Mouse (Mus musculus) hindlimb bud, embryonic 11.5 days (tissue): ENCODE data around the gene Eif2b3.

ENCODE experiments used
- DNase-seq: peaks from one replicate; pipeline ENCODE4 v3.0.0-alpha.2; 2012; ENCODE audit warnings: low read depth, low spot score; ENCODE audit errors: extremely low spot score

Gene Eif2b3

DNA sequence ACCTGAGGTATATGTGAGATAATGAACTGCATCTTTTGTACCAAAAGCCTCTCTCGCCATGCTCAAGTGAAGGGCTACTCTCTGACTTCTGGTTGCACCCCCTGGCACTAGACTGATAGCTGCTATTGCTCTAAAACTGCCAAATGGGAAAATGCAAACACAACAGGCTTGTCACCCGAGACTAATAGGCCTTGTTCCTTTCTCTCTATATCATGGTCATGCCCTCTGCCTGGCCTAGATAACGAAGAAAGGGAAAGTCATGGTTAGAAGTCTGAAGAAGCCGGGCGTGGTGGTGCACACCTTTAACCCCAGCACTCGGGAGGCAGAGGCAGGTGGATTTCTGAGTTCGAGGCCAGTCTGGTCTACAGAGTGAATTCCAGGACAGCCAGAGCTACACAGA, 71.4 kb downstream of the Eif2b3 start:
- DNase-seq: no peak

DNA sequence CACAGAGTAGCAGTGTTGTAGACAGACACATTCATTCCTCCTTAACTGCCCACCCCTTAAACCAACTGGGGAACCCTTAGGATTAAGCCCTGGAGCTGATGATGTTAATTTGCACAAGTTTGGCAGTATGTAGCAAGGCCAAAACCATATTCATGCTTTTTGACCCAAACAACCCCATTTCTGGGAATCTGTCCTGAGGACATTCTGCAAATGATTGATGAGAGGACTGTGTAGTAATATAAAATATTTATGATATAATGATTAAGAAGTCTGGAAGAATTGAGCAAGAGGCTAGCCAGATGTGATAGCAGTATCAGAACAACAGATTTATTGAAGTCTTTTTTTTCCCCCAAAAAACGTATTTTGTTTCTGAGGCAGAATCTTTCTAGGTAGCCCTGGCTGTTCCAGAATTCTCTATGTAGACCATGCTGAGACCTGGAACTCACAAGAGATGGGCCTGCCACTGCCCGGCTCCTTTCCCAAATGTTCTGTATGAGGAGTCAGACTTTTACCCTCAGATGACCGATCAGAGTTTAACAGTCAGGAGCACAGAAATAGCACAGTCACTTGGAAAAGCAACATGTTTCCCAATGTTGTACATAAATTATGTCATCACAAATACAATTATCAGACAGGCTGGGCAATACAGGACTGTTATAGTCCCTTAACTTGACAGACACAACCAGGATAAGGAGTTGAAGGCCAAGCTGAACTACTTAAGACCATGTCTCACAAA, 75.6 kb downstream of the Eif2b3 start:
- DNase-seq: no peak

DNA sequence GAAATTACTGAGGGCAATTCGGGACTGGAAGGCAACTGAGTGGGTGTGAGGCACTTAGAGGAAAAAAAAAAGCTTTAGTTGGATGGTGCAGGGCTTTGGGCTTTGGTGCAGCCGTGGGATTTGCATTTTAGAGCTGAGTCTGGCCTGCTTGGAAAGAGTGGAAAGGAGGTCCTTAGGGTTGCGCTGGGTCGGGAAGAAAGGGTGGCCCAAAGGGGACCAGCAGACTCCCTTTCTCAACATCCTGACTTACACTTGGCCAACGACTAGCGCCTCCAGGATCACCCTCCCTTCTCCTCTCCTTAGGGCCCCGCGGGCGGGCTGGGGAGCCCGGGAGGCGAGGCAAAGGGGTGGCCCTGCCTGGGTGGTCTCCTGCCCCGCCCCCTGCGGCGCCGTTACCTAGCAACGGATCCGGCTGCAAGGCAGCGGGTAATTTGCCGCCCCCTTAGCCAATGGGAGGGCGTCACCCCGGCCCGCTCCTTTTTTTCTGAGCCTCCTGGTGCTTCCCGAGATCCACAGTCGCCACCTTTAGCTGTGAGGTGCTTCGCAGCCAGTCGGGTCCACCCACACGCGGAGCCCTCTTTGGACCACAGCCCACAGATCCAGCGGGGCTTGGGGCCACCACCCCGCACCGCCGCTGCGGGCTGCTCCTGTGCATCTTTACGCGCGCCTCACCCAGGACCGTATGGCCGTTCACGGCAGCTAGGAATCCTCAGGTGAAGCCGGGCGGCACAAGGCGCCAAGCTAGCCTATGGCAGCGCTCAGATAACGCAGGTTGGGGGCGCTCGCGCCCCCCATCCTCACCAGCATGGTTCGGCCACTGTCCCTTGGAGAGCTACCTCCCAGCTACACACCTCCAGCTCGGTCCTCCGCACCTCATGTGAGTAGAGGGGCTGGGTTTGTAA, 76.6 kb downstream of the Eif2b3 start, which contains the start of gene Ptch2:
Gene Ptch2 (plus strand): TSS at position 525 of the 902 bp plus-strand sequence.
- no peak for DNase-seq

DNA sequence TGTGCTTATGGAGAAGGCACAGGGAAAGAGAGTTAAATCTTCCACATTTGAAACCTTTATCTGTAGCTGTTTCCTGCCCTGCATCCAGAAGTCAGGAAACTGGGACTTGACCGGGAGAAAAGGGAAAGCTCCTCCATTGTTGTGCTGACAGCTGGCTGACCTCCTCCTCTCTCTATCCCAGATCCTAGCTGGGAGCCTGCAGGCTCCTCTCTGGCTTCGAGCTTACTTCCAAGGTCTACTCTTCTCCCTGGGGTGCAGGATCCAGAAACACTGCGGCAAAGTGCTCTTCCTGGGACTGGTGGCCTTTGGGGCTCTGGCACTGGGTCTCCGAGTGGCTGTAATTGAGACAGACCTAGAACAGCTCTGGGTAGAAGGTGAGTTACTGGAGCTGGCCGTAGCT, 77.5 kb downstream of the Eif2b3 start:
- DNase-seq: no peak

DNA sequence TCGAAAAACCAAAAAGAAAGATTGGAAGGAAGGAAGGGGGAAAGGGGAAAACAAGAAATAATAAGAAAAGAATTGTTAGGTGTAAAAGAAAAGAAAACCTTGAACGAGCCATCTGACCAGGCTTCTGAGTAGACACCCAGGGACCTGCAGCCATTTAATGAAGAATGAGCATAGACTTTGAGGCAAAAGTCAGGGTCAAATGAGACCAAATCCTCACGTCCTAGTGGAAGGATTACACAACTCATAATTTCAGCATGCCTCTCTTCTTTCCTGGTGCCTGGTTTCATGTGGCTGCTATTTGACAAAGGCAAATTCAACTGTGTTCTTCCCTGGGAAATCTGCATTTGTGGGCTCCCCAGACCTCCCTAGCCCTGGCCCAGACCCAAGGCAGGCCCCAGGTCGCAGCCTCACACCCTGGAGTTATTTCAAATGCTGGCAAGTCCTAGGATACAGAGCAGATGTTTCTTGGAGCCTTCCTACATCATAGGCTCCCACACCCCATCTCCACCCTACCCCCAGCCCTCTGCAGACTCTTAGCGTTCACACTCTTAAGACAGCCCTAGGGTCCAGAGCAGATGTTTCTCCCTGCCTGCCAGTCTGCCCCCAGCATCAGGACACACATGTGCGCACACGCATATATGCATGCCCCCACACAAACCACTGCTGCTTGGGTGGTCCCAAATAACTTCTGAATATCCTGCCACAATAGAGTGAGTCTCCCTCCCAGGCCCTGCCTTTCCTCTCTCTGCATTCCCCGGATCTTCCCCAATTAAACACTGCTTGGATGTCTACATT, 79.0 kb downstream of the Eif2b3 start:
- DNase-seq: no peak

DNA sequence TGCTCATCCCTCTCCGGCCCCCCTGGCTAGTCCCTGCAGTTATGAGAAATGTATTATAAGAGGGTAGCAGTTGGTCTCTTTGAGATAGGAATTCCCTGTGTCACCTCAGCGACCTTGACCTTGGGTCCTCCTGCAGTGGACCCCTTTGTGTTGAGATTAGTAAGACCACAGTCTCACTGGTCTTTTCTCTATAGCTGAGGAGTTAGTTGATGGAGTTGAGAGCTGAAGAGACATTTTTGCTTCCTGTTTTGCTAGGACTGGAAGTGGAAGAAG, 79.5 kb downstream of the Eif2b3 start:
- DNase-seq: no peak

DNA sequence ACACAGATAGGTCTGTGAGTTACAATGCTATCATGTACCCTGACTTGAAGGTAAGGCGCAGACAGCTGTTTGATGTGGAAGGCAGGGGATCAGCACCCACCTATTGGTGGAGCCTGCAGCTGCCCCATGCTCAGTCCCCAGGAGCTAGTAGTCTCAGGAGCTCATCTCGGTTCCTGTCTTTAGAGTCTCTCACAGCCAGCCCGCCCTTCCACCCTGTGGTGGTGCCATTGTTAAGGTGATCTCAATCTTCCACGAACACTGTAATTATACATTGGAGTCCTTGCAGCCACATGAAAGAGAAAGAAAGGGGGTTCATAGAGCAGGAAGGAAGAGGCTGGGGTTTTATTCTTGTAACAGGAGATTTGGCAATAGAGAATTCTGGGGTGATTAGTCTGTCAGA, 80.8 kb downstream of the Eif2b3 start:
- DNase-seq: no peak

DNA sequence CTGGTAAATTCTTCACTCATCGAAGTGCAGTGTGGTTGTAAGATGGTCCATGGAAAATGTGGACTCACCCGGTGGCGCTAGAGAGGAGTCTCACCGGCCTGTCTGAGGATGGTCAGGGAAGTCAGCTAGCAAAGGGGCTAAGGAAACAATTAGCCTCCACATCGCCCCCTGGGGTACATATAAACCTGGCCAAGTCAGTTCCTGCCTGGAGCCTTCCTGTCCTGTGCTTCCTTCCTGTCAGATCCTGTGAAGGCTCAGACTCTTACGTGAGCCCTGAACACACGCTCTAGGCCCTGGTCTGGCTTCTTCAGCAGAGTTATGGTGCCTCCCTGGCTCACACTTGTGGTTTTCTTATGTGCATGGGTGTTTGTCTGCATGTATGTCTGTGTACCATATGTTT, 82.0 kb downstream of the Eif2b3 start:
- no peak for DNase-seq

DNA sequence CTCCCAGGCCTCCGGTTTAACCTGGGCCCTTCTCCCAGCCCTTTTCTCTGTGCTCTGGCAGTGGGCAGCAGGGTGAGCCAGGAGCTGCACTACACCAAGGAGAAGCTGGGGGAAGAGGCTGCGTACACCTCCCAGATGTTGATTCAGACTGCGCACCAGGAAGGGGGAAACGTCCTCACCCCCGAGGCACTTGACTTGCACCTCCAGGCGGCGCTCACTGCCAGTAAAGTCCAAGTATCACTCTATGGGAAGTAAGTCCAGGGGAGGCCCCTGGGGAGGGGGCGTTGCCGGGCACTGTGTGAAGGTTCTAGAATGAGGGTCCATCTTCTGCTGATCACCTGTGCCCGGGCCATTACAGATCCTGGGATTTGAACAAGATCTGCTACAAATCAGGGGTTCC, 85.5 kb downstream of the Eif2b3 start:
- DNase-seq: no peak

DNA sequence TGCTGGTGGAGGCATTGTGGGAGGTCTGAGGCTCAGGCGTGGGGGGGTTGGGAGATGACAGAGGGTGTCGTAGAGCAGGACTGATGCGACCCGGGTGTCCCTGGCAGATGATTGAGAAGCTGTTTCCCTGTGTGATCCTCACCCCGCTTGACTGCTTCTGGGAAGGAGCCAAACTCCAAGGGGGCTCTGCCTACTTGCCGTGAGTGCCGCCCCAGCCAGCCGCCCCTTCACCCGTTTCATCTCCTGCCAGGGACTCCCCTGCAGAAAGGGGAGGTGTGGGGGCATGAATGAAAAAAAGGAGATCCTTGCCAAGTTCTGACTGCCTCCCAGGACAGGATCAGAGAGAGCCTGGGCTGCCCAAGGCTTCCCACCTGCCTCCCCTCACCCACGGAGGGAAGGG, 85.9 kb downstream of the Eif2b3 start:
- DNase-seq: no peak

DNA sequence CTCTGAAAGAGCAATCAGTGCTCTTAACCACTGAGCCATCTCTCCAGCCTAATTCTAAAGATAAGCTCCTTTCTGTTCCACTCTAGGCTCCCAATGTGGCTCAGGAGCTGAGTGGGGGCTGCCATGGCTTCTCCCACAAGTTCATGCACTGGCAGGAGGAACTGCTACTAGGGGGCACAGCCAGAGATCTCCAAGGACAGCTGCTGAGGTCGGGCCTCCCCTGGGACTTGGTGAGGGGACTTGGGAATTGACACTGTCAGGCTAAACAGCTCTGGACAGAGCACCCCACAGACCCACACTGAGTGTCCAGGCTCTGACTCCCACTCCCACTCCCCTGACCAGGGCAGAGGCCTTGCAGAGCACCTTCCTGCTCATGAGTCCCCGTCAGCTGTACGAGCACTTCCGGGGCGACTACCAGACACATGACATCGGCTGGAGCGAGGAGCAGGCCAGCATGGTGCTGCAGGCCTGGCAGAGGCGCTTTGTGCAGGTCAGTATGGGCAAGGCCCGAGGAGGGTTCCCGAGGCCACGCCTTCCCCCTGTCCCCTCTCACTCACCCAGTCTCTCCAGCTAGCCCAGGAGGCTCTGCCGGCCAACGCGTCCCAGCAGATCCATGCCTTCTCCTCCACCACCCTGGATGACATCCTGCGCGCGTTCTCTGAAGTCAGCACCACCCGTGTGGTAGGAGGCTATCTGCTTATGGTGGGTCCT, 88.8 kb downstream of the Eif2b3 start:
- no peak for DNase-seq

DNA sequence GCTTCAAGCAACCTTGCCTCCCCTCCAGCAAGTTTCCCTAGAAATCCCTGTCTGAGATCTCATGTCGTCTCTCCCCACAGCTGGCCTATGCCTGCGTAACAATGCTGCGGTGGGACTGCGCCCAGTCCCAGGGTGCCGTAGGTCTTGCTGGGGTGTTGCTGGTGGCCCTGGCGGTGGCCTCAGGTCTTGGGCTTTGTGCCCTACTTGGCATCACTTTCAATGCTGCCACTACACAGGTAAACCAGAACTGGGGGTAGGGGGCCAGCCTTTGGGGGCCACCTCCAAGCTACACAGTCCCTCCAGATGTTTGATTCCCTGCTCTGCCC, 89.3 kb downstream of the Eif2b3 start:
- DNase-seq: no peak

DNA sequence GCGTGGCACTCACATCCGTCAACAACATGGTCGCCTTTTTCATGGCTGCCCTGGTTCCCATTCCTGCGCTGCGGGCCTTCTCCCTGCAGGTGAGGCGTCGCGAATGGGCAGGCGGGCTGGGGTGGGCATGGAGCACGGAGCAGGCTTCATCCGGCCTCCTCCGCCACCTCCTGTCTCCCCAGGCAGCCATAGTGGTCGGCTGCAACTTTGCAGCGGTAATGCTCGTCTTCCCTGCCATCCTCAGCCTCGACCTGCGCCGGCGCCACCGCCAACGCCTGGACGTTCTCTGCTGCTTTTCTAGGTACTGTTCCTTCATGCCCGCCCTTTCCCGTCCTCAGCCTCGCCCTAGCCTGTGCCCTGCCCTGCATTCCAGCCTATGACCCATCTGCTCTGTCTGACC, 90.1 kb downstream of the Eif2b3 start:
- no peak for DNase-seq

DNA sequence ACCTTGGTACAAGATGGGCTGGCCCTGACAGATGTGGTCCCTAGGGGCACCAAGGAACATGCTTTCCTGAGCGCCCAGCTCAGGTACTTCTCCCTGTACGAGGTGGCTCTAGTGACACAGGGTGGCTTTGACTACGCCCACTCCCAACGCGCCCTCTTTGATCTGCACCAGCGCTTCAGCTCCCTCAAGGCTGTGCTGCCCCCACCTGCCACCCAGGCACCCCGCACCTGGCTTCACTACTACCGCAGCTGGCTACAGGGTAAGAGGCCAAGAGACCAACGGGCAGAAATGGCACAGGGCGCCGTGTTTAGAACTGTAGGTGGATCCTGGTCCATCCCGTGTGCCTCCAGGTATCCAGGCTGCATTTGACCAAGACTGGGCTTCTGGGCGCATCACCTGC, 91.0 kb downstream of the Eif2b3 start:
- no peak for DNase-seq

DNA sequence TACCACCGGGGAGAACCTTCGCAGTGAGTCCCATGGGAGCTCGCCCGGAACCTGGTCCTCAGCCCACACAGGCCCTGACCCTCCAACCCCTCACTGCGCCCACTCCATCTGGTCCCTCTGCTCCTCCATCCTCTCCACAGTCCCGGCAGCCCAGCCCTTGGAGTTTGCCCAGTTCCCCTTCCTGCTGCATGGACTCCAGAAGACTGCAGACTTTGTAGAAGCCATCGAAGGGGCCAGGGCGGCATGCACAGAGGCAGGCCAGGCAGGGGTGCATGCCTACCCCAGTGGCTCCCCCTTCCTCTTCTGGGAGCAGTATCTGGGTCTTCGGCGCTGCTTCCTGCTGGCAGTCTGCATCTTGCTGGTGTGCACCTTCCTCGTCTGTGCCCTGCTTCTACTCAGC, 91.8 kb downstream of the Eif2b3 start:
- no peak for DNase-seq

DNA sequence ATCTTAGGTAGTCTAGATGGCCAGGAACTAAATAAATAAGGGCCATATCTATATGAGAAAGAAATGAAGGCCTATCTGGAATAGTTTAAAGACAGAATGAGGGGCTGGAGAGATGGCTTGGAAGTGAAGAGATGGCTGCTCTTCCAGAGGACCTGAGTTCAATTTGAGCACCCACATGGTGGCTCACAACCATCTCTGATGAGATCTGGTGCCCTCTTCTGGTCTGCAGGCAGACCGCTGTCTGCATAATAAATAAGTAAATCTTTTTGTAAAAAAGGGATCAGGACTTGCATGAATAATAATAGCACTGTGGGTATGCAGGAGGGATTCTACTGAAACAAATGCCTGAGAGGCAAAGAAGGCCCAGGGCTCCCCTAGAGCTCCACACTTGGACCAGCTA, 94.0 kb downstream of the Eif2b3 start:
- DNase-seq: no peak

DNA sequence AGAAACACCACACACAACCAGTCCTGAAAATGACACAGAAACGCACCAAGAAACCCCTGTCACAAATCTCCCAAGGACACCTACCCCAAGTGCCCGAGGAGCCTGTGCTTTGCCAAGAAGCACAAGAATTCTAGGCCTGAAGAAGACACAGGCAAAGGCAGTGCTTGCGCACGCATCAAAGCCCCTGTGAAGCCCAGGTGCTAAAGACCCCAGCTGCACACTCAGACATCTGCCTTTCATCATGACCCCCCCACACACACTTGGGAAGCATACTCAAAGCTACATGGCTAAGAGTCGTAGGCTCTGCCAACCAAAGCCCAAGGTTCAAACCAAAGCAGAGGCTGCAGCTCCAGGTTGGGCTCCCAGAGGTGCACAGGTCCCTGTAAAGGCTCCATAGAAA, 96.4 kb downstream of the Eif2b3 start:
- DNase-seq: no peak

DNA sequence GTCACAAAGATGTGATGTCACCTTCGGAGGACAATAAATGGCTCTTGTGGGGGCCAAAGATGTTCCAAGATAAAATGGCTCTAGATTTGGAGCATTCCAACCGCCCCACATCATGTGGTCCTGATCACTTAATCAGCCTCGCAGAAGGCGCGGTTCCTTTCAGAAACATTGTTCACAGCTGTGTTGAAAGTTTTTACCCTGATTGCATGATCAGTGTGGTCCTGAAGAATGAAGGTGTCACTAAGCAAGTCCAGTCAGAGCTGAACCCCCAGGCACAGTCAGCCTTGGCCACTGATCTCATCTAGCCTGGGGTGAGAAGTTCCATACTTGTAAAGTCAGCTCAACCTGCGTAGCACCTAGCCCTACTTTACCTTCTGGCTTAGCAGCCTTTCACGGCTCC, 98.7 kb downstream of the Eif2b3 start:
- no peak for DNase-seq

DNA sequence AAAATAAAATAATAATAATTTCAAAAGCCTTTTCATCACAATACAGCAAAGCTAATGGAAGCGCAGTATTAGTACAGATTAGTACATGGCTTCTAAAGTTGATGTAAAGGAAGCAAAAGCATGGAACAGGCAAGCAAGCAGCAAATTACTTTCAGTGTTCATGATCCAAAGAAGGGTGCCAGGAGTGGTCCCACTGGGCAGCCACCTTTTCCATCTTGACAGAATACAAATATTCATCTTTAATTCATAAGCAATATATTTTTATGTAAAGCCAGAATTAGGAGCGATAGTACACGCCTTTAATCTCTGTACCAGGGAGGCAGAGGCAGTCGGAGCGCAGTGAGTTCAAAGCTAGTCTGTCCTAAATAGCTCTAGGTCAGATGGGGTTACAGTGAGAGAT, 100.4 kb downstream of the Eif2b3 start:
- no peak for DNase-seq

DNA sequence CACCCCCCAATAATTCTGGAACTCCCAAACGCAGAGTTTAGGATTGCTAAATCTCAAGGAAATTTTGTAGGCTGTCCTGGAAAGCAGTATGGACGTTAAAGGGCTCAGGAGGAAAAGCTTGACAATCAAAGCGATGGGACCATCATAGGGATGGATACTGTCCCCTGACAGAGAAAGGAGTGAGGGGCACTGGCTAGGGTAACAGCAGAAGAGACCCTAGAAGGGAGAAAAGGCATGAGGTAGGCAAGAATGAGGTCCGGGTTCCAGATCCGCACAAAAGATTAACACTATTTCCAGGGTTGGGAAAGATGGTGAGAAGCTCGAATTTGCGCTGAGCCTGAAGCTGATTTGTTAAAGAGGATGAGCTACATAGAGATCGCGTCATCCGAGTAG, 100.8 kb downstream of the Eif2b3 start:
- DNase-seq: no peak
